Comparison of ENCODE assay signal across 8 mouse cellular contexts in genomic region chr2:35288758-35289635, GRCm38 (mm10). TPM values are rescaled to one million over a fixed set of nuclear protein-coding genes. Genes with fewer than 3 reads are reported as not detected.
DNase-seq lines count a peak whose midpoint lies in the region; ATAC-seq lines count a peak whose summit lies in the region.

No protein-coding gene starts in this region.

- peak; percentile 62 for ATAC-seq in forebrain, embryonic 13.5 days
- peak; percentile 37 for ATAC-seq in hindbrain, embryonic 13.5 days (ENCODE audit: low FRiP score)
- ATAC-seq in megakaryocyte progenitor cell, adult 5-6 weeks (replicated peaks; ENCODE audit: poor library complexity), result peak; percentile 88

- H3K4me3 ChIP-seq in forebrain, embryonic 13.5 days, result no peak overlapping the region
- H3K4me3 ChIP-seq in hindbrain, embryonic 13.5 days, result no peak overlapping the region

- no peaks in the 10 kb centered on the region for H3K36me3 ChIP-seq in forebrain, embryonic 13.5 days (ENCODE audit: poor library complexity, severe bottlenecking)
- H3K36me3 ChIP-seq in hindbrain, embryonic 13.5 days, result no peaks in the 10 kb centered on the region

- no peak overlapping the region for H3K9ac ChIP-seq in forebrain, embryonic 13.5 days
- H3K9ac ChIP-seq in hindbrain, embryonic 13.5 days, result no peak overlapping the region

- H3K4me2 ChIP-seq in forebrain, embryonic 13.5 days, result no peak overlapping the region
- no peak overlapping the region for H3K4me2 ChIP-seq in hindbrain, embryonic 13.5 days

- H3K9me3 ChIP-seq in forebrain, embryonic 13.5 days (replicated peaks), result no peaks in the 10 kb centered on the region
- no peaks in the 10 kb centered on the region for H3K9me3 ChIP-seq in hindbrain, embryonic 13.5 days

- peak; percentile 90 for DNase-seq in MN1 (ENCODE audit: low spot score)
- DNase-seq in c-Kit-positive CD71-positive TER-119-positive erythroid progenitor cells, embryonic 14.5 days (ENCODE audit: low spot score), result peak; percentile 79
- DNase-seq in layer of hippocampus, postnatal 10 days (ENCODE audit: low spot score in 2 of 2), result peak; percentile 87 to 88
- peak; percentile 71 to 86 for DNase-seq in right cerebral cortex, postnatal 10 days (ENCODE audit: low spot score in 2 of 2)
- DNase-seq in urinary bladder, postnatal 36 days (ENCODE audit: low spot score in 2 of 2), result peak; percentile 78 to 81

- H3K27ac ChIP-seq in forebrain, embryonic 13.5 days, result no peak overlapping the region
- H3K27ac ChIP-seq in hindbrain, embryonic 13.5 days, result no peak overlapping the region

- 0 out of 2 replicates have a peak, but pooled peaks cover 3% of the 10 kb centered on the region for H3K27me3 ChIP-seq in forebrain, embryonic 13.5 days
- 0 out of 2 replicates have a peak, but pooled peaks cover 7% of the 10 kb centered on the region for H3K27me3 ChIP-seq in hindbrain, embryonic 13.5 days

- 42% methylated on average over 13 of the region's 13 CpGs for WGBS in forebrain, embryonic 13.5 days
- WGBS in hindbrain, embryonic 13.5 days, result 43% methylated on average over 13 of the region's 13 CpGs

- H3K4me1 ChIP-seq in forebrain, embryonic 13.5 days, result no peaks in the 10 kb centered on the region
- H3K4me1 ChIP-seq in hindbrain, embryonic 13.5 days (replicated peaks), result no peaks in the 10 kb centered on the region

RNA-seq across cellular contexts. Expression of gene Gsn, which starts 32.8 kb away (rescaled TPM):
- polyA plus RNA-seq in forebrain, embryonic 13.5 days (2015; fragmentation: Nextera tagmentation; extraction: Ambion mirVana), result 13.3 and 14.3 TPM in 2 replicates
- polyA plus RNA-seq in hindbrain, embryonic 13.5 days (2015; fragmentation: Nextera tagmentation; extraction: Ambion mirVana), result 27.4 and 28.2 TPM in 2 replicates
- 10 to 100 TPM; 23.9 to 24.2 TPM for total RNA-seq in layer of hippocampus, postnatal 10 days (2021)
- 6.9 and 10.0 TPM in 2 replicates for total RNA-seq in megakaryocyte progenitor cell, adult 5-6 weeks (2015)
- total RNA-seq in megakaryocyte progenitor cell, adult 5-6 weeks (2017), result 12.5 TPM in 2 replicates

RNA-seq across cellular contexts. Expression of gene Stom, which starts 47.8 kb away (rescaled TPM):
- 8.0 and 9.4 TPM in 2 replicates for polyA plus RNA-seq in forebrain, embryonic 13.5 days (2015; fragmentation: Nextera tagmentation; extraction: Ambion mirVana)
- polyA plus RNA-seq in hindbrain, embryonic 13.5 days (2015; fragmentation: Nextera tagmentation; extraction: Ambion mirVana), result 15.1 and 18.6 TPM in 2 replicates
- total RNA-seq in layer of hippocampus, postnatal 10 days (2021), result 1 to 10 TPM; 9.1 to 9.8 TPM
- total RNA-seq in megakaryocyte progenitor cell, adult 5-6 weeks (2015), result 71.2 and 72.0 TPM in 2 replicates
- total RNA-seq in megakaryocyte progenitor cell, adult 5-6 weeks (2017), result 131 and 167 TPM in 2 replicates

Comparison
In these comparisons a context has a peak if more than half of its experiments do, and no peak if none do; other contexts are left out.
1. ATAC-seq: peak in every context shown above with its lines; median percentile 88 in megakaryocyte progenitor cell, adult 5-6 weeks; 62 in forebrain, embryonic 13.5 days; 37 in hindbrain, embryonic 13.5 days.
2. RNA of gene Stom, which starts 47.8 kb away (total RNA-seq): 71.2 to 167 TPM in megakaryocyte progenitor cell, adult 5-6 weeks; 9.1 to 9.8 TPM in layer of hippocampus, postnatal 10 days; every median in the first group is over 4 times any median in the second.
3. Peak in every context shown above with its lines, with median percentiles within 50 percentile points of each other: DNase-seq.